Mouse (Mus musculus): ENCODE measurements at regions not wholly inside any gene's neighbourhood (a gene's known extent, or its start where the extent isn't known, plus 50 kb on each side); places are given as distances from the start of the nearest gene placed in this dataset.

GRCm38 (mm10) chr7:113010150-113010549, 56.4 kb downstream of the Rassf10 start:
- Histone ChIP-seq H3K4me2 (no peak overlapping the region), H3K36me3 (no peaks in the 10 kb centered on the region), H3K27ac (no peak overlapping the region), H3K4me3 (no peak overlapping the region), H3K4me1 (no peaks in the 10 kb centered on the region), H3K9me3 (no peaks in the 10 kb centered on the region), H3K9ac (no peak overlapping the region), H3K27me3 (no peaks in the 10 kb centered on the region)
- ATAC-seq (ENCODE audit: borderline replicate concordance, extremely low read depth, low FRiP score, low TSS enrichment), result no peak
- 81% methylated on average over 1 of the region's 1 CpGs for WGBS

- ATAC-seq (ENCODE audit: borderline replicate concordance, extremely low read depth, low FRiP score, low TSS enrichment), result no peak
- Histone ChIP-seq H3K36me3 (no peaks in the 10 kb centered on the region), H3K9me3 (no peaks in the 10 kb centered on the region)
Observed at GRCm38 (mm10) chr7:113017092-113017755, 63.5 kb downstream of the Rassf10 start.

GRCm38 (mm10) chr7:113021412-113021811, 67.7 kb downstream of the Rassf10 start:
- WGBS, result 31% methylated on average over 5 of the region's 5 CpGs
- no peak for ATAC-seq (ENCODE audit: borderline replicate concordance, extremely low read depth, low FRiP score, low TSS enrichment)
- Histone ChIP-seq H3K4me2 (no peak overlapping the region), H3K9ac (no peak overlapping the region), H3K27me3 (no peaks in the 10 kb centered on the region), H3K4me3 (no peak overlapping the region), H3K9me3 (no peaks in the 10 kb centered on the region), H3K27ac (no peak overlapping the region), H3K4me1 (peaks cover 22% of the 10 kb centered on the region), H3K36me3 (no peaks in the 10 kb centered on the region)

More at GRCm38 (mm10) chr7:113017092-113017755, 63.5 kb downstream of the Rassf10 start:
- H3K9ac ChIP-seq, result no peak overlapping the region
- no peaks in the 10 kb centered on the region for H3K27me3 ChIP-seq
- H3K4me3 ChIP-seq, result no peak overlapping the region
- 22% methylated on average over 8 of the region's 8 CpGs for WGBS
- 0 out of 2 replicates have a peak overlapping the region, but pooled peaks have one; percentile 1 for H3K27ac ChIP-seq
- no peak overlapping the region for H3K4me2 ChIP-seq
- peaks cover 26% of the 10 kb centered on the region for H3K4me1 ChIP-seq

- no peak overlapping the region for H3K9ac ChIP-seq
- H3K27me3 ChIP-seq, result no peaks in the 10 kb centered on the region
- H3K4me1 ChIP-seq, result peaks cover 15% of the 10 kb centered on the region
- H3K4me3 ChIP-seq, result no peak overlapping the region
- no peak for ATAC-seq (ENCODE audit: borderline replicate concordance, extremely low read depth, low FRiP score, low TSS enrichment)
- H3K9me3 ChIP-seq, result no peaks in the 10 kb centered on the region
- 26% methylated on average over 2 of the region's 2 CpGs for WGBS
- H3K27ac ChIP-seq, result no peak overlapping the region
- no peak overlapping the region for H3K4me2 ChIP-seq
- no peaks in the 10 kb centered on the region for H3K36me3 ChIP-seq
Observed at GRCm38 (mm10) chr7:113022516-113022915, 68.8 kb downstream of the Rassf10 start.

GRCm38 (mm10) chr7:113025758-113026157, 72.0 kb downstream of the Rassf10 start:
- H3K27me3 ChIP-seq, result no peaks in the 10 kb centered on the region
- no peak overlapping the region for H3K4me3 ChIP-seq
- H3K9ac ChIP-seq, result no peak overlapping the region
- 85% methylated on average over 1 of the region's 1 CpGs for WGBS
- peaks cover 12% of the 10 kb centered on the region; the same call in 1 of the 2 replicates for H3K4me1 ChIP-seq
- no peak overlapping the region for H3K27ac ChIP-seq
- no peak for ATAC-seq (ENCODE audit: borderline replicate concordance, extremely low read depth, low FRiP score, low TSS enrichment)
- no peaks in the 10 kb centered on the region for H3K36me3 ChIP-seq
- H3K4me2 ChIP-seq, result no peak overlapping the region
- no peaks in the 10 kb centered on the region for H3K9me3 ChIP-seq

- 66% methylated on average over 10 of the region's 10 CpGs for WGBS
- no peaks in the 10 kb centered on the region for H3K36me3 ChIP-seq
- H3K4me2 ChIP-seq, result no peak overlapping the region
- no peak for ATAC-seq (ENCODE audit: borderline replicate concordance, extremely low read depth, low FRiP score, low TSS enrichment)
- no peak overlapping the region for H3K27ac ChIP-seq
- H3K27me3 ChIP-seq, result no peaks in the 10 kb centered on the region
- H3K9me3 ChIP-seq, result no peaks in the 10 kb centered on the region
- no peak overlapping the region for H3K4me3 ChIP-seq
- peaks cover 8% of the 10 kb centered on the region; the same call in 1 of the 2 replicates for H3K4me1 ChIP-seq
- no peak overlapping the region for H3K9ac ChIP-seq
Observed at GRCm38 (mm10) chr7:113026290-113027075, 72.7 kb downstream of the Rassf10 start.

GRCm38 (mm10) chr7:113027125-113027801, 73.5 kb downstream of the Rassf10 start:
- Histone ChIP-seq H3K4me1 (0 out of 2 replicates have a peak, but pooled peaks cover 4% of the 10 kb centered on the region), H3K9ac (no peak overlapping the region), H3K27me3 (no peaks in the 10 kb centered on the region), H3K36me3 (no peaks in the 10 kb centered on the region), H3K4me3 (no peak overlapping the region), H3K4me2 (no peak overlapping the region), H3K27ac (no peak overlapping the region), H3K9me3 (no peaks in the 10 kb centered on the region)
- no peak for ATAC-seq (ENCODE audit: borderline replicate concordance, extremely low read depth, low FRiP score, low TSS enrichment)
- WGBS, result 49% methylated on average over 5 of the region's 5 CpGs

GRCm38 (mm10) chr7:113030053-113030752, 76.4 kb downstream of the Rassf10 start:
- whole genome bisulfite sequencing, result 29% methylated on average over 5 of the region's 5 CpGs

GRCm38 (mm10) chr7:113035751-113036150, 82.0 kb downstream of the Rassf10 start:
- Histone ChIP-seq H3K9ac (no peak overlapping the region), H3K4me1 (peaks cover 14% of the 10 kb centered on the region; the same call in 1 of the 2 replicates), H3K4me2 (no peak overlapping the region), H3K27ac (no peak overlapping the region), H3K4me3 (no peak overlapping the region), H3K36me3 (no peaks in the 10 kb centered on the region), H3K9me3 (no peaks in the 10 kb centered on the region), H3K27me3 (no peaks in the 10 kb centered on the region)
- WGBS, result 75% methylated on average over 4 of the region's 4 CpGs
- ATAC-seq (ENCODE audit: borderline replicate concordance, extremely low read depth, low FRiP score, low TSS enrichment), result no peak

More at GRCm38 (mm10) chr7:113030053-113030752, 76.4 kb downstream of the Rassf10 start:
- Histone ChIP-seq H3K9ac (no peak overlapping the region), H3K27me3 (no peaks in the 10 kb centered on the region), H3K9me3 (no peaks in the 10 kb centered on the region), H3K4me2 (no peak overlapping the region), H3K36me3 (no peaks in the 10 kb centered on the region), H3K27ac (no peak overlapping the region), H3K4me3 (no peak overlapping the region), H3K4me1 (0 out of 2 replicates have a peak, but pooled peaks cover 4% of the 10 kb centered on the region)
- peak; percentile 70 for ATAC-seq (ENCODE audit: borderline replicate concordance, extremely low read depth, low FRiP score, low TSS enrichment)

GRCm38 (mm10) chr7:113037825-113038613, 84.3 kb downstream of the Rassf10 start:
- Histone ChIP-seq H3K27ac (0 out of 2 replicates have a peak overlapping the region, but pooled peaks have one; percentile 24), H3K4me2 (no peak overlapping the region), H3K9ac (no peak overlapping the region), H3K27me3 (no peaks in the 10 kb centered on the region), H3K36me3 (no peaks in the 10 kb centered on the region), H3K4me3 (no peak overlapping the region), H3K4me1 (peaks cover 14% of the 10 kb centered on the region; the same call in 1 of the 2 replicates), H3K9me3 (no peaks in the 10 kb centered on the region)
- 51% methylated on average over 12 of the region's 12 CpGs for WGBS
- ATAC-seq (ENCODE audit: borderline replicate concordance, extremely low read depth, low FRiP score, low TSS enrichment), result 0 out of 2 replicates have a peak, but pooled peaks have one; percentile 35
